Mouse (Mus musculus) megakaryocyte, adult 5-6 weeks (primary cell): ENCODE results near the gene Ssna1. TPM values are rescaled to one million over a fixed set of nuclear protein-coding genes. Genes with fewer than 3 reads are reported as not detected.
"Not testable (repeated sequence)": the region's sequence is repeated elsewhere in the genome, so short reads cannot be mapped to it uniquely, and the experiment has no call there.

Source experiments
- ATAC-seq: 2 replicates; pipeline ENCODE4 v1.8.0; 2016; ENCODE audit warnings: mild to moderate bottlenecking, inconsistent platforms; ENCODE audit not compliant: poor library complexity, severe bottlenecking
- total RNA-seq, 2 experiments: library from RNA; stranded (forward) in 1 of 2; stranded (reverse) in 1 of 2; fragments of 153-499, 151-499 nt in 1 of 2; fragments of 221-1000, 200-1000 nt in 1 of 2; gene quantifications; 2 replicates each; pipeline versions ENCODE4 v1.2.3 to v1.2.4; 2015 to 2017

Ssna1 gene
- total RNA-seq, 2 experiments from 2014 or later: 86.0 to 159 TPM

- ATAC-seq: peak; percentile 14; the same call in 1 of the 2 replicates
Measured at GRCm38 (mm10) chr2:25262795-25263622, 9.2 kb downstream of the Ssna1 start.

GRCm38 (mm10) chr2:25262291-25262767 lies 9.9 kb downstream of the Ssna1 start, which contains the start of gene Tprn:
Tprn (plus strand) TSS chr2:25262618.
- ATAC-seq: peak; percentile 96

GRCm38 (mm10) chr2:25261870-25262269 lies 10.4 kb downstream of the Ssna1 start:
- no peak for ATAC-seq

GRCm38 (mm10) chr2:25258887-25259286 lies 13.4 kb downstream of the Ssna1 start:
- no peak for ATAC-seq

GRCm38 (mm10) chr2:25257250-25257649 lies 15.0 kb downstream of the Ssna1 start:
- not testable (repeated sequence) for ATAC-seq

- not testable (repeated sequence) for ATAC-seq
Measured at GRCm38 (mm10) chr2:25256443-25257109, 15.7 kb downstream of the Ssna1 start.

GRCm38 (mm10) chr2:25255284-25255779 lies 16.9 kb downstream of the Ssna1 start, which contains the start of gene Tmem203:
Tmem203 (plus strand) TSS chr2:25255439.
- ATAC-seq: peak; percentile 97

- ATAC-seq: no peak
Measured at GRCm38 (mm10) chr2:25252331-25252730, 19.9 kb downstream of the Ssna1 start.

GRCm38 (mm10) chr2:25246183-25247072 lies 25.8 kb downstream of the Ssna1 start, which contains the start of gene AL732309.1:
AL732309.1 (minus strand) TSS chr2:25246863.
- ATAC-seq: no peak

GRCm38 (mm10) chr2:25244144-25244543 lies 28.1 kb downstream of the Ssna1 start:
- no peak for ATAC-seq

- ATAC-seq: no peak
Measured at GRCm38 (mm10) chr2:25243342-25243741, 28.9 kb downstream of the Ssna1 start.

GRCm38 (mm10) chr2:25242101-25242506 lies 30.1 kb downstream of the Ssna1 start, which contains the start of the genes Rnf208 and Cysrt1:
Rnf208 (plus strand) TSS chr2:25242255.
Cysrt1 (minus strand) TSS chr2:25242452.
- ATAC-seq: no peak

GRCm38 (mm10) chr2:25241438-25241775 lies 30.8 kb downstream of the Ssna1 start:
- ATAC-seq: no peak

GRCm38 (mm10) chr2:25240723-25241437 lies 31.4 kb downstream of the Ssna1 start:
- peak; percentile 51 for ATAC-seq

- no peak for ATAC-seq
Measured at GRCm38 (mm10) chr2:25240310-25240709, 31.9 kb downstream of the Ssna1 start.

- ATAC-seq: no peak
Measured at GRCm38 (mm10) chr2:25239766-25240165, 32.5 kb downstream of the Ssna1 start.

GRCm38 (mm10) chr2:25238106-25238505 lies 34.1 kb downstream of the Ssna1 start:
- no peak for ATAC-seq

- no peak for ATAC-seq
Measured at GRCm38 (mm10) chr2:25237522-25237921, 34.7 kb downstream of the Ssna1 start.

- ATAC-seq: no peak
Measured at GRCm38 (mm10) chr2:25236614-25237013, 35.6 kb downstream of the Ssna1 start, which contains the start of gene Rnf224. Rnf224 (minus strand) TSS chr2:25236787.
